Mouse (Mus musculus): ENCODE data around the gene Mcrip2.

DNA sequence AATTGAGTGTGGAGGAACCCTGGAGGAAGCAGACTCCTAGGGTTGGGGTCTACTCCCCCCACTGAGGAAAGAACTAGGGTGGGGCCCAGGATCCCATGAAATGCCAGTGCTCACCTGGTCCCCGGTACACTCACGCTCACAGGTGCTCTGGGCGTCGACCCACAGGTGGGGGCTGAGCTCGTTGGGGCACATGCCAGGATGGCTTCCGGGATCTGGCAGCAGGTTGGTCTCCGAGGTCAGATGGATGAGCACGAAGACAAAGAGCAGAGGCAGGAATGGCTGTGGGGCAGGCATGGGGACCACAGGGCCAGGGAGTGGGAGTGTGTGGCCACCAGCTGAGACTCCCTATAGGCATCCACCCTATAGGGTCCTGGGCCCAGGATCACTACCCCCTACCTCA is 11.2 kb upstream of the Mcrip2 start:
- TF ChIP-seq USF1 (IDR thresholded peaks at IDR 0.05; ENCODE audit: low read depth): no peak
- TF ChIP-seq MAX (IDR thresholded peaks at IDR 0.05; ENCODE audit: low read depth): no peak
- TF ChIP-seq MYOG (IDR thresholded peaks at IDR 0.05; ENCODE audit: control insufficient read depth in 1 of 3, insufficient read depth in 1 of 3, insufficient read length in 2 of 3, low read depth in 2 of 3): no peak
- TF ChIP-seq POLR2AphosphoS2 (IDR thresholded peaks at IDR 0.05; ENCODE audit: insufficient read length, low read depth): peak; percentile 20
- TF ChIP-seq POLR2A (IDR thresholded peaks at IDR 0.05; ENCODE audit: insufficient read length, low read depth): no peak
- TF ChIP-seq E2F4 (IDR thresholded peaks at IDR 0.05; ENCODE audit: insufficient read depth): no peak
- no peak for TF ChIP-seq TCF12 (IDR thresholded peaks at IDR 0.05; ENCODE audit: insufficient read depth, poor library complexity, severe bottlenecking)
- TF ChIP-seq SRF (IDR thresholded peaks at IDR 0.05; ENCODE audit: control insufficient read depth, insufficient read length, low read depth): no peak
- no peak for TF ChIP-seq MYOD1 (IDR thresholded peaks at IDR 0.05; ENCODE audit: control insufficient read depth in 1 of 3, insufficient read length in 2 of 3, low read depth in 2 of 3)

All from myocyte (in vitro differentiated cells).